Mouse (Mus musculus): ENCODE data around the gene Ngfr. TPM values are rescaled to one million over a fixed set of nuclear protein-coding genes. Genes with fewer than 3 reads are reported as not detected.
A peak's percentile ranks its signal among the peaks of the same experiment; 100 is the strongest.

Ngfr gene
- total and polyA plus RNA-seq, 2 experiments from 2014 or later = 1.5 to 2.0 TPM

DNA sequence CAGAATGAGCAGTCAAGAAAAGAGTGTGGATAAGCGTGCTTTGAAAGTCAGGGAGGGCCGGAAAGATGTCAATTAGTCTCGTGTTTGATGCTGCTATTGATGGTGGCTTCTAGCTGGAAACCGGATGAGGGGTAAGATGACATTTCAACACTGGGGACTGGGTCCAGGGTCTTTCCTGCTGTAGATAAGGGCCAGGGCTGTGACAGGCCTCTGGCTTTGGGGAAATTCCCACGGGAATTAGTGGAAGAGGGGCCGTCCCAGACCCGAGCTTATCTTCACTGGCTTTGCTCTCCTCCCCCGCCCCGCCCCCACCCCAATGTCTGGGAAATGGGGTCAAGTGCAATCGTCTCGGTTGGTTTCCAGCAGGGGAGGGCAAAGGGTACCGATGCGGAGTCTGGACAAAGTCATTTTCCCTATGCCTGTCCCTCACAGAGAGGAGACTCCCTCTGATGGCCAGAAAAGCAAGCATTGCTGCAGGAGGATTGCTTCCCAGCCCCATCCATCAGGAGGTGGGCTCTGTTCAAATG is 7.2 kb upstream of the Ngfr start:
- Histone ChIP-seq H3K27me3 (ENCODE audit: control insufficient read depth, insufficient read depth, low read length) (peaks cover 76% of the 10 kb centered on the region), H3K4me3 (ENCODE audit: low read depth, low read length) (no peak overlapping the region), H3K9me3 (replicated peaks; ENCODE audit: control insufficient read depth, low read length) (no peaks in the 10 kb centered on the region), H3K4me1 (ENCODE audit: control insufficient read depth, insufficient read depth) (no peaks in the 10 kb centered on the region), H3K4me2 (ENCODE audit: low read depth, low read length) (no peak overlapping the region), H3K36me3 (replicated peaks; ENCODE audit: control insufficient read depth, insufficient read depth, low read length) (no peaks in the 10 kb centered on the region), H3K9ac (replicated peaks; ENCODE audit: low read depth, low read length) (no peak overlapping the region), H3K27ac (ENCODE audit: low read depth) (no peak overlapping the region)
- WGBS = 14% methylated on average over 13 of the region's 13 CpGs
- ATAC-seq (ENCODE audit: insufficient read depth, low read depth) (no peak), DNase-seq (ENCODE audit: low spot score) (no peak)
- no peak for TF ChIP-seq CTCF (IDR thresholded peaks at IDR 0.05; ENCODE audit: low read depth)
- TF ChIP-seq EP300 (IDR thresholded peaks at IDR 0.05; ENCODE audit: low read depth) = no peak

DNA sequence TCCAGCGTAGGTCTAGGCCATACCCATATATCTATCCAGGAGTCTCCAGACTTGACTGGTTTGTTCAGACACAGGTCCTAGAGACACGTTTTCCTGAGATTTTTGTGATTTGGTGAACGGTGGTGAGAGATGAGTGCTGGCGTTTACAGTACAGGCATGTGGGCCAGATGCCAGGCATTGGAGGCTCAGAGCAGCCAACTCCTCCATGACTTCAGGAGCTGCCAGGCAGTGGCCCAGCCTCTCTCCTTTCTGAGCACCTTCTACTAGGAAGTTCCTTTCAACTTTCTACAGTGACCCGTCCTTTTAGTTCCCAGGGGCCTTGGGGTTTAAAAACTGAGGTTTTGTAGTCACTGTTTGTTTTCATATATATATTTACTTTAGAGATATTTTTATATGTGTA is 6.0 kb upstream of the Ngfr start:
- Histone ChIP-seq H3K9me3 (replicated peaks; ENCODE audit: control insufficient read depth, low read length) (no peaks in the 10 kb centered on the region), H3K4me1 (ENCODE audit: control insufficient read depth, insufficient read depth) (no peaks in the 10 kb centered on the region), H3K27me3 (ENCODE audit: control insufficient read depth, insufficient read depth, low read length) (peaks cover 74% of the 10 kb centered on the region), H3K4me3 (ENCODE audit: low read depth, low read length) (no peak overlapping the region), H3K27ac (ENCODE audit: low read depth) (no peak overlapping the region), H3K36me3 (replicated peaks; ENCODE audit: control insufficient read depth, insufficient read depth, low read length) (no peaks in the 10 kb centered on the region), H3K4me2 (ENCODE audit: low read depth, low read length) (no peak overlapping the region), H3K9ac (replicated peaks; ENCODE audit: low read depth, low read length) (no peak overlapping the region)
- DNase-seq (ENCODE audit: low spot score) = no peak
- TF ChIP-seq CTCF (IDR thresholded peaks at IDR 0.05; ENCODE audit: low read depth) (no peak), EP300 (IDR thresholded peaks at IDR 0.05; ENCODE audit: low read depth) (no peak)
- no peak for ATAC-seq (ENCODE audit: insufficient read depth, low read depth)
- 60% methylated on average over 5 of the region's 5 CpGs for WGBS

DNA sequence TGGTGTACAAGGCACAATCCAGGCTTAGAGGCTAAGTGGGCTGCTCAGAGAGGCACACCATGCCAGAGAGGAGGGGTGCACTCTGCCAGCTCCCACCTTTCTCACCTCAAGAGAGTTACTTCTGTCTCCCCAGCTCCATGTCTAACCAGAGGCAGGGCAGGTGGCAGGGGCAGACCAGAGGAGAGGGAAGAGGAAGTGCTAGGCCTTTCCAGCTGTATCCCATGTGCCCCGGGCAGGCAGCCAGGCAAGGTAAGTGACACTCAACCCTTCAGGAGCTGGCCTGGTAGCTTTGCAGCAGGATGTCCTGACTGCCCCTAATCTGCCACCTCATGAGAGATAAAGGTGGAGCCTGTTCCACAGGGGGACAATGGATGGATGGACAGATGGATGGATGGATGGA is 5.2 kb upstream of the Ngfr start:
- no peak overlapping the region for H3K27ac ChIP-seq (ENCODE audit: low read depth)
- H3K4me2 ChIP-seq (ENCODE audit: low read depth, low read length) = no peak overlapping the region
- H3K4me3 ChIP-seq (ENCODE audit: low read depth, low read length) = no peak overlapping the region
- DNase-seq (ENCODE audit: low spot score) (no peak), ATAC-seq (ENCODE audit: insufficient read depth, low read depth) (no peak)
- no peaks in the 10 kb centered on the region for H3K4me1 ChIP-seq (ENCODE audit: control insufficient read depth, insufficient read depth)
- H3K27me3 ChIP-seq (ENCODE audit: control insufficient read depth, insufficient read depth, low read length) = peaks cover 75% of the 10 kb centered on the region
- no peak overlapping the region for H3K9ac ChIP-seq (replicated peaks; ENCODE audit: low read depth, low read length)
- TF ChIP-seq CTCF (IDR thresholded peaks at IDR 0.05; ENCODE audit: low read depth) = no peak
- TF ChIP-seq EP300 (IDR thresholded peaks at IDR 0.05; ENCODE audit: low read depth) = no peak
- no peaks in the 10 kb centered on the region for H3K36me3 ChIP-seq (replicated peaks; ENCODE audit: control insufficient read depth, insufficient read depth, low read length)
- WGBS = 60% methylated on average over 1 of the region's 1 CpGs
- H3K9me3 ChIP-seq (replicated peaks; ENCODE audit: control insufficient read depth, low read length) = no peaks in the 10 kb centered on the region

DNA sequence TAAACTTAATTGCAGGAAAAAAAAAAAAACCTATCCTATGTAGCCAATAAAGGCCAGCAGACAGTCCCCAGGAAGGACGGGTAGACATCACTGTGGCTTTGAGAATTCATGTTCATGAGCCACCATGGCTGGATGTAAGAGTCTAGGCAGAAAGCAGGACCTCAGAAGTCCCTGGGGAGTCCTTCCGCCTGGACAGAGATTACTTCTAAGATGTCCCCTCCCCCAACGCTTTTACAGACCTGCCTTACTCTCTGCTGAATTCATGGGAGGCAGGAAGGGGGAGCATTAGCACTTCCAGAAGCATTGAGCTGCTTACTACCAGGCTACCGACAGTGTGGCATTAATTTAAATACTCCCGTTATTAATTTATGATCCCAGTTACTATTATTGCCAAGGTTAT is 1.7 kb upstream of the Ngfr start:
- no peak overlapping the region for H3K4me2 ChIP-seq (ENCODE audit: low read depth, low read length)
- ATAC-seq (ENCODE audit: insufficient read depth, low read depth) (no peak), DNase-seq (ENCODE audit: low spot score) (no peak)
- no peak overlapping the region for H3K4me3 ChIP-seq (ENCODE audit: low read depth, low read length)
- peaks cover 11% of the 10 kb centered on the region; the same call in 1 of the 2 replicates for H3K4me1 ChIP-seq (ENCODE audit: control insufficient read depth, insufficient read depth)
- no peak overlapping the region for H3K9ac ChIP-seq (replicated peaks; ENCODE audit: low read depth, low read length)
- no peak for TF ChIP-seq EP300 (IDR thresholded peaks at IDR 0.05; ENCODE audit: low read depth)
- no peak for TF ChIP-seq CTCF (IDR thresholded peaks at IDR 0.05; ENCODE audit: low read depth)
- H3K27ac ChIP-seq (ENCODE audit: low read depth) = no peak overlapping the region
- 36% methylated on average over 5 of the region's 5 CpGs for WGBS
- no peaks in the 10 kb centered on the region for H3K9me3 ChIP-seq (replicated peaks; ENCODE audit: control insufficient read depth, low read length)
- H3K27me3 ChIP-seq (ENCODE audit: control insufficient read depth, insufficient read depth, low read length) = peaks cover 77% of the 10 kb centered on the region
- no peaks in the 10 kb centered on the region for H3K36me3 ChIP-seq (replicated peaks; ENCODE audit: control insufficient read depth, insufficient read depth, low read length)

DNA sequence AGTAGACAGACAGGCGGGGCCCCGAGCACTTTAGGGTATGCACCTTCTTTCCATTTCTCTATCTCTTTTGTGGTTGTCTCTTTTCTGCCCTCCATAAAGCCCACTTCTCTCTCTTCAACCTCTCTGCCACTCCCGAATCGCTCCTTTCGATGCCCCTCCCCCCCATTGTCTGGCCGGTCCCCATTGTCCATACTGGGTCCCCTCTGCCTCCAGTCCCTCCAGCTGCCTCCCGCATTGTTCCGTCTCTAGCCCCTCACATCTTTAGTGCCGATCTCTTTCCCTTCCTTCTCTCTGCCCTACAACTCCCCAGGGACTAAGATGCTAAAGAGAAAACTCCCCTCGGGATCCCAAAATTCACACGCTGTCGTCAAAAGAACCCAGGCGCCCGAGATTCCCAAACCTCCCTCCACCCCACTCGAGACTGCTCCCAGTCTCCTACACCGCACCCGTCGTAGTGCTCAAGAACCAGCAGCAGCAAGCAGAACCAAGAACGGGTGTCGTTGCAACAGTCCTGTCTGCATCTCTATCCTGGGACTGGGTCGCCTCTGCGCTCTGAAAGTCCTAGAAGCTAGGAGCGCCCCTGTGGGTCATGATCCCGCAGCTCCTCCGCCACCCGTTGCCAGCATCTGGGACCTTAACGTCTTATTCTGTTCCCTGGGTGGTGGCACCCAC is 648 bp downstream of the Ngfr start:
- TF ChIP-seq EP300 (IDR thresholded peaks at IDR 0.05; ENCODE audit: low read depth) (no peak), CTCF (IDR thresholded peaks at IDR 0.05; ENCODE audit: low read depth) (no peak)
- no peaks in the 10 kb centered on the region for H3K36me3 ChIP-seq (replicated peaks; ENCODE audit: control insufficient read depth, insufficient read depth, low read length)
- under 1% methylated on average over 27 of the region's 27 CpGs for WGBS
- peaks cover 11% of the 10 kb centered on the region; the same call in 1 of the 2 replicates for H3K4me1 ChIP-seq (ENCODE audit: control insufficient read depth, insufficient read depth)
- H3K27ac ChIP-seq (ENCODE audit: low read depth) = no peak overlapping the region
- H3K9ac ChIP-seq (replicated peaks; ENCODE audit: low read depth, low read length) = no peak overlapping the region
- peak overlapping the region; percentile 42 for H3K4me3 ChIP-seq (ENCODE audit: low read depth, low read length)
- no peak for ATAC-seq (ENCODE audit: insufficient read depth, low read depth)
- H3K4me2 ChIP-seq (ENCODE audit: low read depth, low read length) = peak overlapping the region; percentile 59
- H3K27me3 ChIP-seq (ENCODE audit: control insufficient read depth, insufficient read depth, low read length) = peaks cover 90% of the 10 kb centered on the region
- no peaks in the 10 kb centered on the region for H3K9me3 ChIP-seq (replicated peaks; ENCODE audit: control insufficient read depth, low read length)
- DNase-seq (ENCODE audit: low spot score) = no peak

DNA sequence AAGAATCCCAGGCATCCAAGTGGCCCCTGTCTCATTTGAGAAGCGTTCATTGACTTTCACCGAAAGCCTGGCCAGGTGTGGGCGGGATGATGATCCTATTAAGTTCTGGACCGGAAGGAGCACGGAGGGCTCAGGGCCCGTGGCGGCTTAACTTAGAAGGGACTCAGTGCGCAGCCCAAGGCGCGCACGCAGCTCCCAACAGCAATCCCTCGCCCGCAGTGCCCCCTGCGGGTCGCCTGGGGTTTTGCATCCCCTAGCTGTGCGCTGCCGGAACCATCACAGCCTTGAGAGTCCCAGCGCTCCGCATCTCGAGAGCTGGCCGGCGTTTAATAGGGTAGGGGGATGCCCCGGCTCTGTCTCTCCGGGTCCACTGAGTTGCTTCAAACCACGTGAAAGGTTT is 1.4 kb downstream of the Ngfr start:
- Histone ChIP-seq H3K36me3 (replicated peaks; ENCODE audit: control insufficient read depth, insufficient read depth, low read length) (no peaks in the 10 kb centered on the region), H3K4me3 (ENCODE audit: low read depth, low read length) (peak overlapping the region; percentile 42), H3K27ac (ENCODE audit: low read depth) (no peak overlapping the region), H3K9me3 (replicated peaks; ENCODE audit: control insufficient read depth, low read length) (no peaks in the 10 kb centered on the region), H3K27me3 (ENCODE audit: control insufficient read depth, insufficient read depth, low read length) (peaks cover 93% of the 10 kb centered on the region), H3K4me1 (ENCODE audit: control insufficient read depth, insufficient read depth) (peaks cover 11% of the 10 kb centered on the region; the same call in 1 of the 2 replicates), H3K9ac (replicated peaks; ENCODE audit: low read depth, low read length) (no peak overlapping the region), H3K4me2 (ENCODE audit: low read depth, low read length) (peak overlapping the region; percentile 59)
- WGBS = under 1% methylated on average over 25 of the region's 25 CpGs
- peak; percentile 64 for ATAC-seq (ENCODE audit: insufficient read depth, low read depth)
- TF ChIP-seq EP300 (IDR thresholded peaks at IDR 0.05; ENCODE audit: low read depth) (no peak), CTCF (IDR thresholded peaks at IDR 0.05; ENCODE audit: low read depth) (peak; percentile 77)
- DNase-seq (ENCODE audit: low spot score) = peak; percentile 75
